Mouse (Mus musculus): ENCODE results near the gene Gfer.
"Not testable (repeated sequence)": the region's sequence is repeated elsewhere in the genome, so short reads cannot be mapped to it uniquely, and the experiment has no call there.

The Gfer gene

GRCm38 (mm10) chr17:24722220-24722924 is 26.4 kb upstream of the Gfer start:
- DNase-seq: no peak

GRCm38 (mm10) chr17:24721383-24721955 is 25.5 kb upstream of the Gfer start:
- DNase-seq: not testable (repeated sequence)

GRCm38 (mm10) chr17:24720616-24721015 is 24.7 kb upstream of the Gfer start:
- not testable (repeated sequence) for DNase-seq

GRCm38 (mm10) chr17:24719494-24720222 is 23.7 kb upstream of the Gfer start:
- DNase-seq: peak; percentile 98

GRCm38 (mm10) chr17:24718938-24719337 is 23.0 kb upstream of the Gfer start:
- DNase-seq: not testable (repeated sequence)

GRCm38 (mm10) chr17:24717943-24718342 is 22.0 kb upstream of the Gfer start, which contains the start of the genes Rnf151 and Rps2:
Gene Rnf151, minus strand, starts transcription at chr17:24718063.
Gene Rps2, plus strand, starts transcription at chr17:24718116.
- DNase-seq: no peak

- DNase-seq: no peak
These were observed 20.3 kb upstream of the Gfer start for GRCm38 (mm10) chr17:24716166-24716682.

- DNase-seq: no peak
These were observed 19.6 kb upstream of the Gfer start for GRCm38 (mm10) chr17:24715556-24715955.

GRCm38 (mm10) chr17:24708646-24709045 is 12.7 kb upstream of the Gfer start:
- no peak for DNase-seq

- DNase-seq: no peak
These were observed 12.0 kb upstream of the Gfer start for GRCm38 (mm10) chr17:24707801-24708425.

- DNase-seq: peak; percentile 95
These were observed 11.2 kb upstream of the Gfer start, which contains the start of gene Tbl3 for GRCm38 (mm10) chr17:24706982-24707800. Gene Tbl3, minus strand, starts transcription at chr17:24707660.

- DNase-seq: no peak
These were observed 9.9 kb upstream of the Gfer start for GRCm38 (mm10) chr17:24705821-24706220.

- no peak for DNase-seq
These were observed 5.3 kb upstream of the Gfer start for GRCm38 (mm10) chr17:24701251-24701650.

GRCm38 (mm10) chr17:24699473-24699872 is 3.5 kb upstream of the Gfer start:
- no peak for DNase-seq

- no peak for DNase-seq
These were observed 2.8 kb upstream of the Gfer start for GRCm38 (mm10) chr17:24698715-24699114.

GRCm38 (mm10) chr17:24697985-24698384 is 2.0 kb upstream of the Gfer start:
- DNase-seq: no peak

- DNase-seq: no peak
These were observed 488 bp downstream of the Gfer start for GRCm38 (mm10) chr17:24695326-24696010.

- DNase-seq: no peak
These were observed 3.6 kb downstream of the Gfer start for GRCm38 (mm10) chr17:24692385-24692784.

- DNase-seq: no peak
These were observed 6.5 kb downstream of the Gfer start, which contains the start of gene Syngr3 for GRCm38 (mm10) chr17:24689251-24690081. Gene Syngr3, minus strand, starts transcription at chr17:24689955.

GRCm38 (mm10) chr17:24687599-24687998 is 8.4 kb downstream of the Gfer start:
- DNase-seq: no peak
